Mouse (Mus musculus) inflammation-experienced regulatory T-cells (primary cell): ENCODE results near the gene Fto. TPM values are rescaled to one million over a fixed set of nuclear protein-coding genes. Genes with fewer than 3 reads are reported as not detected.

Source experiments
- polyA plus RNA-seq, 2 experiments: library from polyadenylated mRNA; unstranded; fragments of 100-300 nt; shearing (Covaris generic); gene quantifications; one replicate each; pipeline ENCODE4 v1.2.1; 2017

Gene Fto
- polyA plus RNA-seq = 10 to 100 TPM; 50.0 to 56.5 TPM

GRCm38 (mm10) chr8:91312835-91313832, at the start of gene Fto, which contains the start of gene Rpgrip1l:
Fto (plus strand) TSS chr8:91313525.
Rpgrip1l (minus strand) TSS chr8:91313262.

Other genes starting within 250 kb of the Fto start
- 100 to 1,000 TPM; 103 to 124 TPM for gene Rbl2, start 243.5 kb upstream of the Fto start, polyA plus RNA-seq
- gene Aktip, start 113.5 kb upstream of the Fto start, polyA plus RNA-seq = 10 to 100 TPM; 27.0 to 27.5 TPM
- 1 to 10 TPM; 1.6 to 2.7 TPM for gene Rpgrip1l, start 263 bp upstream of the Fto start, polyA plus RNA-seq